Mouse (Mus musculus): ENCODE measurements around the gene Supt6.

GRCm38 (mm10) chr11:78290654-78291053 is 44.9 kb upstream of the Supt6 start, which contains the start of gene BC030499:
- TF ChIP-seq CTCF (IDR thresholded peaks at IDR 0.05; ENCODE audit: extremely low read depth, insufficient read length, insufficient replicate concordance, low read depth, low read length) (no peak), POLR2A (IDR thresholded peaks at IDR 0.05; ENCODE audit: low read depth, low read length) (no peak)

All from small intestine, adult 2 months (tissue).